Mouse (Mus musculus) intestine, postnatal 0 days (tissue): ENCODE results near the gene Hoxa7. TPM values are rescaled to one million over a fixed set of nuclear protein-coding genes. Genes with fewer than 3 reads are reported as not detected.

Experiments used
- ATAC-seq: fragments of 200-750 bp; cut with Nextera tagmentation; 2 replicates; pipeline ENCODE4 v1.8.0; 2017; ENCODE audit warnings: mild to moderate bottlenecking, moderate TSS enrichment, moderate library complexity
- H3K27ac ChIP-seq: fragments of 300-500 bp; sonication (generic); 2 replicates; pipeline ENCODE4 v1.5.1; 2014; ENCODE audit warnings: mild to moderate bottlenecking, low read depth, low read length, moderate library complexity
- H3K27me3 ChIP-seq: fragments of 300-500 bp; sonication (generic); replicated peaks from 2 replicates; pipeline ENCODE4 v1.6.1; 2014; ENCODE audit warnings: low read length, mixed read lengths; ENCODE audit not compliant: control insufficient read depth, insufficient read depth
- H3K36me3 ChIP-seq: fragments of 300-500 bp; sonication (generic); 2 replicates; pipeline ENCODE4 v1.6.1; 2014; ENCODE audit warnings: mild to moderate bottlenecking, moderate library complexity; ENCODE audit not compliant: control insufficient read depth, insufficient read depth
- H3K4me1 ChIP-seq: fragments of 300-500 bp; sonication (generic); replicated peaks from 2 replicates; pipeline ENCODE4 v1.6.1; 2014; ENCODE audit warnings: antibody characterized with exemption, low read length, mixed read lengths; ENCODE audit not compliant: control insufficient read depth, insufficient read depth
- H3K4me2 ChIP-seq: fragments of 300-500 bp; sonication (generic); replicated peaks from 2 replicates; pipeline ENCODE4 v1.6.1; 2014; ENCODE audit warnings: low read depth, mild to moderate bottlenecking, moderate library complexity
- H3K4me3 ChIP-seq: fragments of 300-500 bp; sonication (generic); 2 replicates; pipeline ENCODE4 v1.5.1; 2014; ENCODE audit warnings: low read depth, low read length
- H3K9ac ChIP-seq: fragments of 300-500 bp; sonication (generic); 2 replicates; pipeline ENCODE4 v1.6.1; 2014; ENCODE audit warnings: mild to moderate bottlenecking, low read depth, low read length
- H3K9me3 ChIP-seq: fragments of 300-500 bp; sonication (generic); 2 replicates; pipeline ENCODE4 v1.6.1; 2016; ENCODE audit warnings: mixed run types; ENCODE audit not compliant: control insufficient read depth
- CTCF ChIP-seq: sonication (generic); IDR thresholded peaks from 2 replicates; pipeline ENCODE4 v1.5.1; 2016; ENCODE audit warnings: low read depth, mild to moderate bottlenecking, control low read depth, antibody characterized with exemption, moderate library complexity
- WGBS: fragments of 180-500 bp; shearing (Covaris S2); extraction: QIAGEN DNeasy Blood & Tissue Kit; methylation state at CpG from one replicate; pipeline ENCODE4 v1.1.7; 2014; 5-methylcytosine and 5-hydroxymethylcytosine counted together
- polyA plus RNA-seq: library from polyadenylated mRNA; unstranded; fragments of >200 nt; fragmentation: Nextera tagmentation; extraction: Ambion mirVana; gene quantifications from 2 replicates; pipeline ENCODE4 v1.2.1, GENCODE M21; 2015

Gene Hoxa7
- polyA plus RNA-seq, 1 experiment from 2014 or later: 6.2 TPM

- peaks cover 100% of the 10 kb centered on the region for H3K27me3 ChIP-seq
- H3K9me3 ChIP-seq: no peaks in the 10 kb centered on the region
- H3K9ac ChIP-seq: peak within 1 kb of the TSS; percentile 26
- peak within 1 kb of the TSS; percentile 41 for H3K4me2 ChIP-seq
- WGBS: 2% methylated on average over 35 of the region's 35 CpGs
- TF ChIP-seq CTCF: peak; percentile 86
- ATAC-seq: peak; percentile 47; the same call in 1 of the 2 replicates
- H3K36me3 ChIP-seq: no peaks in the 10 kb centered on the region; the same call in 1 of the 2 replicates
- H3K4me1 ChIP-seq: no peaks in the 10 kb centered on the region
- peak within 1 kb of the TSS; percentile 26 for H3K4me3 ChIP-seq
- H3K27ac ChIP-seq: no peak within 1 kb of the TSS
These were observed 18.8 kb upstream of the Hoxa7 start, which contains the start of gene Hoxa10 for GRCm38 (mm10) chr6:52240389-52241000. TSS of gene Hoxa10 (minus strand) at chr6:52240854.

- Histone ChIP-seq H3K36me3 (no peaks in the 10 kb centered on the region; the same call in 1 of the 2 replicates), H3K9me3 (no peaks in the 10 kb centered on the region), H3K27ac (no peak overlapping the region), H3K9ac (peak overlapping the region; percentile 26), H3K27me3 (peaks cover 100% of the 10 kb centered on the region), H3K4me2 (peak overlapping the region; percentile 41), H3K4me3 (peak overlapping the region; percentile 26), H3K4me1 (no peaks in the 10 kb centered on the region)
- ATAC-seq: no peak
- 2% methylated on average over 30 of the region's 30 CpGs for WGBS
- no peak for TF ChIP-seq CTCF
These were observed 18.2 kb upstream of the Hoxa7 start for GRCm38 (mm10) chr6:52239625-52240388.

GRCm38 (mm10) chr6:52238976-52239375, 17.3 kb upstream of the Hoxa7 start:
- Histone ChIP-seq H3K9me3 (no peaks in the 10 kb centered on the region), H3K27me3 (peaks cover 100% of the 10 kb centered on the region), H3K4me3 (no peak overlapping the region; the same call in 1 of the 2 replicates), H3K4me2 (no peak overlapping the region), H3K9ac (no peak overlapping the region), H3K4me1 (no peaks in the 10 kb centered on the region), H3K27ac (no peak overlapping the region), H3K36me3 (no peaks in the 10 kb centered on the region; the same call in 1 of the 2 replicates)
- no peak for TF ChIP-seq CTCF
- 6% methylated on average over 7 of the region's 7 CpGs for WGBS
- no peak for ATAC-seq

GRCm38 (mm10) chr6:52238155-52238545, 16.5 kb upstream of the Hoxa7 start:
- Histone ChIP-seq H3K4me3 (no peak overlapping the region), H3K9ac (no peak overlapping the region), H3K4me2 (0 out of 2 replicates have a peak overlapping the region, but pooled peaks have one; percentile 9), H3K27ac (no peak overlapping the region), H3K9me3 (no peaks in the 10 kb centered on the region), H3K27me3 (peaks cover 100% of the 10 kb centered on the region), H3K36me3 (no peaks in the 10 kb centered on the region), H3K4me1 (no peaks in the 10 kb centered on the region)
- no peak for TF ChIP-seq CTCF
- no peak for ATAC-seq
- 5% methylated on average over 7 of the region's 7 CpGs for WGBS

GRCm38 (mm10) chr6:52237346-52238154, 15.9 kb upstream of the Hoxa7 start:
- Histone ChIP-seq H3K27me3 (peaks cover 100% of the 10 kb centered on the region), H3K4me2 (peak overlapping the region; percentile 9; the same call in 1 of the 2 replicates), H3K9ac (no peak overlapping the region), H3K4me1 (no peaks in the 10 kb centered on the region), H3K27ac (no peak overlapping the region), H3K4me3 (peak overlapping the region; percentile 11; the same call in 1 of the 2 replicates), H3K9me3 (no peaks in the 10 kb centered on the region), H3K36me3 (no peaks in the 10 kb centered on the region)
- TF ChIP-seq CTCF: no peak
- ATAC-seq: no peak
- 17% methylated on average over 10 of the region's 10 CpGs for WGBS

GRCm38 (mm10) chr6:52236806-52237205, 15.2 kb upstream of the Hoxa7 start:
- WGBS: 10% methylated on average over 3 of the region's 3 CpGs
- Histone ChIP-seq H3K27me3 (peaks cover 100% of the 10 kb centered on the region), H3K27ac (no peak overlapping the region), H3K4me2 (no peak overlapping the region), H3K9ac (no peak overlapping the region), H3K4me1 (no peaks in the 10 kb centered on the region), H3K4me3 (peak overlapping the region; percentile 11; the same call in 1 of the 2 replicates), H3K36me3 (no peaks in the 10 kb centered on the region), H3K9me3 (no peaks in the 10 kb centered on the region)
- TF ChIP-seq CTCF: no peak
- ATAC-seq: no peak
